ENCODE assay signal across 1 mouse cellular context in genomic region chr5:145280371-145281143, GRCm38 (mm10).
TF ChIP-seq lines count a peak whose summit lies in the region.

Gene Zscan25, plus strand, starts transcription at chr5:145280500.

TF ChIP-seq in CH12.LX, 34 proteins besides CTCF, POLR2A, EP300 and RAD21 (continued from another document):
- TF ChIP-seq ELF1 (IDR thresholded peaks at IDR 0.05; ENCODE audit: low read depth, low read length) (peak; percentile 90), TCF12 (IDR thresholded peaks at IDR 0.05; ENCODE audit: low read depth, low read length) (peak; percentile 91), MXI1 (IDR thresholded peaks at IDR 0.05; ENCODE audit: low read depth, low read length) (peak; percentile 69), USF1 (IDR thresholded peaks at IDR 0.05; ENCODE audit: low read depth, low read length) (no peak), CHD1 (IDR thresholded peaks at IDR 0.05; ENCODE audit: low read depth, low read length) (0 out of 2 replicates have a peak, but pooled peaks have one; percentile 55), UBTF (IDR thresholded peaks at IDR 0.05; ENCODE audit: low read depth, low read length) (peak; percentile 36; the same call in 1 of the 2 replicates), ETS1 (conservative IDR thresholded peaks at IDR 0.05; ENCODE audit: low read depth, low read length) (no peak; the same call in 1 of the 2 replicates), E2F4 (IDR thresholded peaks at IDR 0.05; ENCODE audit: insufficient replicate concordance, low read depth, low read length) (no peak), MEF2A (IDR thresholded peaks at IDR 0.05; ENCODE audit: borderline replicate concordance, low read depth, low read length) (peak; percentile 35; the same call in 1 of the 2 replicates), HCFC1 (IDR thresholded peaks at IDR 0.05; ENCODE audit: low read depth, low read length) (peak; percentile 93), POLR2AphosphoS2 (IDR thresholded peaks at IDR 0.05; ENCODE audit: low read depth, low read length) (peak; percentile 37; the same call in 1 of the 2 replicates)
